Comparison of ENCODE assay signal across 8 mouse cellular contexts in the genomic region with DNA sequence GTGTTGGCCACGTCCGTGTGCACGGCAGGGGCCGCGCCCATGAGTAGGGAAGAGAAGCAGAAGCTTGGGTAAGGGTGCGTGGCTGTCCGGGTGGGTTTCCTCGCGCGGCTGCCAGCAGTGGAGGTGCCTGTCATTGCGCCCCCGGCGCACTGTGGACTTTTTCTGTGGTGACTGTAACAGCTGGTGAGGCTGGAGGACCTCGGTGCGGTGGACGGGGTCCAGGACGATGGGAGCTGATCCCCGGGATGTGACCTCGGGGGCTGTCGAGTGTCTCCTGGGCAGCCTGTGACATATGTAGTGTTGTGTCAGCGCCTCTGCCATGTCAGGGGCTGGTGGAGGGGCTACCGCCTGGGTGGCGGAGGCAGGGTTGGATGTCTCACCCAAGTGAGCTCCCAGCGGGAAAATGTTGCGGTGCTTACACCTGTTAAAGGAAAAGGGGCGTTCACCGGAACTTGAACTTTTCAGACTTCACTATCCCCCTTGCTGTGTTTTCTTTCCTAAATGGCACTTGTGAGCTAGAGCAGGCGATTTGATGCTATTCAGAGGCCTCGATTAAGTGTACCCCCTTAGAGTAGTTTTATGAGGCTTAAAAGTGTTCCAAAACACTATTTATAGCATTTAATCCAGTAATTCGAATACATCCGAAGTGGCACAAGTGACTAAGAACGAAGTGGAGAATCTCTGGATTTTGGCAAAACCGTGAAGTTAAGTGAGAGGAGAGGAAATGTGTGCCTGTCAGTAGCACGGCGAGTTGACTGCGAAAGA. TPM values are rescaled to one million over a fixed set of nuclear protein-coding genes. Genes with fewer than 3 reads are reported as not detected.
DNase-seq lines count a peak whose midpoint lies in the region; TF ChIP-seq lines count a peak whose summit lies in the region.

No protein-coding gene starts in this region.

- H3K4me2 ChIP-seq in myocyte (ENCODE audit: low read depth) = peak overlapping the region; percentile 95

- H3K27ac ChIP-seq in forebrain, embryonic 10.5 days = peak overlapping the region; percentile 89
- H3K27ac ChIP-seq in limb, embryonic 10.5 days = peak overlapping the region; percentile 88

- H3K9me3 ChIP-seq in forebrain, embryonic 10.5 days = no peaks in the 10 kb centered on the region
- no peaks in the 10 kb centered on the region for H3K9me3 ChIP-seq in limb, embryonic 10.5 days (replicated peaks)

- H3K36me3 ChIP-seq in forebrain, embryonic 10.5 days (replicated peaks) = peaks cover 3% of the 10 kb centered on the region; the same call in 1 of the 2 replicates
- H3K36me3 ChIP-seq in limb, embryonic 10.5 days = peaks cover 1% of the 10 kb centered on the region; the same call in 1 of the 2 replicates
- peaks cover 3% of the 10 kb centered on the region for H3K36me3 ChIP-seq in myocyte (ENCODE audit: control insufficient read depth, insufficient read depth)

- peaks cover 27% of the 10 kb centered on the region for H3K4me1 ChIP-seq in forebrain, embryonic 10.5 days
- peaks cover 21% of the 10 kb centered on the region for H3K4me1 ChIP-seq in limb, embryonic 10.5 days

- peaks cover 37% of the 10 kb centered on the region for H3K79me2 ChIP-seq in myocyte (ENCODE audit: control insufficient read depth, insufficient read depth)

- 9% methylated on average over 36 of the region's 36 CpGs for WGBS in forebrain, embryonic 10.5 days
- 9% methylated on average over 36 of the region's 36 CpGs for WGBS in limb, embryonic 10.5 days

- H3ac ChIP-seq in myocyte (ENCODE audit: control insufficient read depth, insufficient read length) = peak overlapping the region; percentile 89

- H3K27me3 ChIP-seq in forebrain, embryonic 10.5 days (ENCODE audit: poor library complexity, severe bottlenecking) = no peaks in the 10 kb centered on the region
- H3K27me3 ChIP-seq in limb, embryonic 10.5 days (ENCODE audit: low read depth, poor library complexity, severe bottlenecking) = no peaks in the 10 kb centered on the region
- no peaks in the 10 kb centered on the region for H3K27me3 ChIP-seq in myocyte (ENCODE audit: control insufficient read depth, insufficient read depth, insufficient read length)

- TF ChIP-seq POLR2A in myocyte (IDR thresholded peaks at IDR 0.05; ENCODE audit: insufficient read length, low read depth) = no peak

- DNase-seq in cerebellum, adult 11-12 months = peak; percentile 83
- no peak for DNase-seq in cerebellum, postnatal 25 days
- peak; percentile 11 for DNase-seq in ovary, adult 18-20 months (ENCODE audit: low spot score)
- DNase-seq in ovary, postnatal 10 days (ENCODE audit: low spot score) = no peak
- DNase-seq in forebrain, embryonic 10.5 days (ENCODE audit: extremely low spot score, low spot score) = no peak
- no peak for DNase-seq in limb, embryonic 10.5 days (ENCODE audit: low spot score)
- DNase-seq in kidney, adult 18-20 months = no peak

- peak overlapping the region; percentile 81 for H3K4me3 ChIP-seq in forebrain, embryonic 10.5 days
- H3K4me3 ChIP-seq in limb, embryonic 10.5 days = peak overlapping the region; percentile 96
- H3K4me3 ChIP-seq in myocyte = peak overlapping the region; percentile 77

TF ChIP-seq in myocyte, 11 proteins besides CTCF, POLR2A, EP300 and RAD21:
- TF ChIP-seq E2F4 (IDR thresholded peaks at IDR 0.05; ENCODE audit: insufficient read depth) = no peak
- TF ChIP-seq TCF3 (IDR thresholded peaks at IDR 0.05; ENCODE audit: insufficient read length, low read depth) = no peak
- TF ChIP-seq TCF12 (IDR thresholded peaks at IDR 0.05; ENCODE audit: insufficient read depth, poor library complexity, severe bottlenecking) = no peak
- no peak for TF ChIP-seq CEBPB (IDR thresholded peaks at IDR 0.05; ENCODE audit: insufficient read depth, poor library complexity, severe bottlenecking)
- TF ChIP-seq MAX (IDR thresholded peaks at IDR 0.05; ENCODE audit: low read depth) = no peak
- TF ChIP-seq REST (IDR thresholded peaks at IDR 0.05; ENCODE audit: insufficient read depth, insufficient read length) = no peak
- TF ChIP-seq POLR2AphosphoS2 (IDR thresholded peaks at IDR 0.05; ENCODE audit: insufficient read length, low read depth) = no peak
- peak in 1 of 3 experiments; percentile 66 for TF ChIP-seq MYOD1 (IDR thresholded peaks at IDR 0.05; ENCODE audit: control insufficient read depth in 1 of 3, insufficient read length in 2 of 3, low read depth in 2 of 3)
- TF ChIP-seq SRF (IDR thresholded peaks at IDR 0.05; ENCODE audit: control insufficient read depth, insufficient read length, low read depth) = no peak
- peak in 2 of 3 experiments; percentile 53 to 72 for TF ChIP-seq MYOG (IDR thresholded peaks at IDR 0.05; ENCODE audit: control insufficient read depth in 1 of 3, insufficient read depth in 1 of 3, insufficient read length in 2 of 3, low read depth in 2 of 3)
- TF ChIP-seq USF1 (IDR thresholded peaks at IDR 0.05; ENCODE audit: low read depth) = no peak
TF ChIP-seq in myocyte: peak in this region for 2.

RNA-seq across cellular contexts. Expression of gene Edem3, which starts 0.7 kb away (rescaled TPM):
- polyA plus RNA-seq in forebrain, embryonic 10.5 days (2016; fragmentation: Nextera tagmentation; extraction: Ambion mirVana) = 14.4 and 14.8 TPM in 2 replicates
- polyA plus RNA-seq in limb, embryonic 10.5 days (2016; fragmentation: Nextera tagmentation; extraction: Ambion mirVana) = 12.9 and 17.4 TPM in 2 replicates
- polyA plus RNA-seq in myocyte (2012; fragmentation: generic; extraction: Trizol) = 10.0 TPM

Comparison
In these comparisons a context has a peak if more than half of its experiments do, and no peak if none do; other contexts are left out.
1. DNase-seq: peak in cerebellum, adult 11-12 months (single experiment) and ovary, adult 18-20 months (single experiment); none in cerebellum, postnatal 25 days (0 of 2), ovary, postnatal 10 days (single experiment), forebrain, embryonic 10.5 days (single experiment), limb, embryonic 10.5 days (single experiment) and kidney, adult 18-20 months (single experiment).
2. Peak in every context shown above with its lines, with median percentiles within 50 percentile points of each other: H3K4me3 ChIP-seq.